Mouse (Mus musculus): ENCODE results near the gene Phospho1.
"Not testable (repeated sequence)": the region's sequence is repeated elsewhere in the genome, so short reads cannot be mapped to it uniquely, and the experiment has no call there.

The Phospho1 gene

DNA sequence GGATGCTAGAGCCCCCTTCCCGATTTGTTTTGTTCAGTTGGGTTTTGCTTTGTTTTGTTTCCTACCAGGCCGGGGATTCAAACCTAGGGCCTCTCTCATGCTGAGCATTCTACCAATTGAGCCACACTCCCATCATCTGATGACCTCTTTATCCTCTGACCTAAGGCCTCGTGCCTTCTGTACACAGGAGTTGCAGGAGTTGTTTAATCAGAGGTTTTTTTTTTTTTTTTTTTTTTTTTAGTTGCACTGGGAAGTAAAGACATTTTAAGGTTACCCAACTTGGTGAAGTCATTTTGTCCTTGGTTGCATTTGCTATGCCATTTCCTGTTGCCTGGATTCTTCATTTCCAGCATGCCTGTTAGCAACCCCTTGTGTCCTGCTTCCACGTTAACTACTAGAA, 45.1 kb downstream of the Phospho1 start:
- no peak for DNase-seq

DNA sequence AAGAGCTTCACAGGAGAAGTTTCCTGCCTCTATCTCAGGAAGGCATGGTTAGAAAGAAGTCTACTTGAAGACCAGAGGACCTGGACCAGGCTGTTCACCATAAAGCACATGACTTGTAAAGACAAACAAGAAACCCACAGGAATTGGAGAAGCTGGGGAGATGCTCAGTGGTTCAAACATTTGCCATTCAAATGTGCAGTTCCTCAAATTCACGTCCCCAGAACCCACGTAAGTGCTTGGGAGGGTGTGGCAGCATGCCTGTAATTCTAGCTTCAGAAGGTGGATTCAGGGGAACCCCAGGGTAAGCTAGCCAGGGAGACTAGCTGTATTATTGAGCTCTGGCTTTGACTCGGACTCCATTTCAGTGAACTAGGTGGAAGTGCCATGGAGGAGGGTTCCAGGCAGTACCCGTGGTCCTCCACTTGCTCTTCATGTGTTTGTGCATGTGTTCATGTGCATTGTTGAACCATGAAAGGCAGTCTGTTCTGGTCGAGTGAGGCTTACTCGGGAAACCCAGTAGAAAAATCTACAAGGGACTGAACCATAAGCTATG, 45.7 kb downstream of the Phospho1 start:
- peak; percentile 26 for DNase-seq

GRCm38 (mm10) chr11:95875804-95876203, 51.5 kb downstream of the Phospho1 start:
- DNase-seq = no peak

GRCm38 (mm10) chr11:95876296-95876695, 52.0 kb downstream of the Phospho1 start:
- DNase-seq = peak; percentile 57

DNA sequence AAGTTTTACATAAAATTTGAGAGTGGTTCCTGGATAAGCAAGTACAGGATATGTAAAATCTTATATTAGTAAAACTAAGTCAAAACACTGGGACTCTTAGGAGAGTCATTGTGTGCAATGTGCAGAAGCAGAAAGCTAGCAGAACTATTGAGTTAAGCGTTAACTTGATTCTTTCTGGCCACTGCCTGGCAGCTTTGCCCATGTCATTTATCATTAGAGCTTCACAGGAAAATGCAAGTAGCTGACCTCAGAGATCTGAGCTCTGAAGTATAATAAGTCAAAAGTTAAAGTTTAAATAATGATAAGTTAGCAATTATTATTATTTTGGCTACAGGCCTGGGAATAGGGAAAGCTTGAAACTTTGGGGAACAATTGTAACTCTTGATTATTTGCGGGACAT, 55.6 kb downstream of the Phospho1 start:
- DNase-seq = not testable (repeated sequence)

Data from lung, postnatal 36 days (tissue).